Comparison of ENCODE assay signal across 24 mouse cellular contexts in genomic region chr1:74726114-74726513, GRCm38 (mm10). TPM values are rescaled to one million over a fixed set of nuclear protein-coding genes. Genes with fewer than 3 reads are reported as not detected.
A peak's percentile ranks its signal among the peaks of the same experiment; 100 is the strongest.
DNase-seq lines count a peak whose midpoint lies in the region; ATAC-seq and TF ChIP-seq lines count a peak whose summit lies in the region.
"Had no signal": no experiment of that assay in that cellular context is flagged by ENCODE, and none has a peak within 500 bp of the region (broad histone marks: within the 10 kb centered on the region; RNA-seq: fewer than 3 reads in every experiment).

No protein-coding gene starts in this region.

- TF ChIP-seq POLR2A in small intestine, adult 2 months (IDR thresholded peaks at IDR 0.05; ENCODE audit: low read depth, low read length) = no peak

- peaks cover 9% of the 10 kb centered on the region; the same call in 1 of the 2 replicates for H3K4me1 ChIP-seq in liver, postnatal 0 days (ENCODE audit: insufficient read depth)
- no peaks in the 10 kb centered on the region for H3K4me1 ChIP-seq in liver, embryonic 11.5 days (replicated peaks; ENCODE audit: control insufficient read depth, insufficient read depth, low read length)
- no peaks in the 10 kb centered on the region for H3K4me1 ChIP-seq in intestine, embryonic 15.5 days (replicated peaks)
- peaks cover 9% of the 10 kb centered on the region; the same call in 1 of the 2 replicates for H3K4me1 ChIP-seq in small intestine, adult 2 months (ENCODE audit: control insufficient read depth, insufficient read depth, insufficient read length, low read length)
- H3K4me1 ChIP-seq: embryonic facial prominence, embryonic 13.5 days; forebrain, embryonic 13.5 days; hindbrain, embryonic 12.5 days had no signal

- no peak overlapping the region for H3K4me2 ChIP-seq in liver, postnatal 0 days (ENCODE audit: low read depth, low read length)
- no peak overlapping the region for H3K4me2 ChIP-seq in liver, embryonic 11.5 days
- peak overlapping the region; percentile 22; the same call in 1 of the 2 replicates for H3K4me2 ChIP-seq in intestine, embryonic 15.5 days (replicated peaks)
- H3K4me2 ChIP-seq: embryonic facial prominence, embryonic 13.5 days; forebrain, embryonic 13.5 days; hindbrain, embryonic 12.5 days had no signal

- 0 out of 2 replicates have a peak overlapping the region, but pooled peaks have one; percentile 45 for H3K27ac ChIP-seq in liver, postnatal 0 days (ENCODE audit: low read depth)
- H3K27ac ChIP-seq in liver, embryonic 11.5 days (ENCODE audit: low read depth, low read length) = no peak overlapping the region
- peak overlapping the region; percentile 32; the same call in 1 of the 2 replicates for H3K27ac ChIP-seq in intestine, embryonic 15.5 days
- H3K27ac ChIP-seq in small intestine, adult 2 months (ENCODE audit: insufficient read depth, low read depth, low read length) = peak overlapping the region; percentile 93
- H3K27ac ChIP-seq: embryonic facial prominence, embryonic 13.5 days; forebrain, embryonic 13.5 days; heart, embryonic 10.5 days; hindbrain, embryonic 12.5 days had no signal

- 48% methylated on average over 5 of the region's 5 CpGs for WGBS in liver, postnatal 0 days (ENCODE audit: insufficient replicate concordance)
- 72% methylated on average over 5 of the region's 5 CpGs for WGBS in liver, embryonic 11.5 days
- 26% methylated on average over 5 of the region's 5 CpGs for WGBS in intestine, embryonic 15.5 days
- 25% methylated on average over 5 of the region's 5 CpGs for WGBS in small intestine, adult 2 months

- no peaks in the 10 kb centered on the region for H3K36me3 ChIP-seq in liver, postnatal 0 days (replicated peaks; ENCODE audit: insufficient read depth, low read length)
- H3K36me3 ChIP-seq in liver, embryonic 11.5 days (ENCODE audit: control insufficient read depth, insufficient read depth, low read length) = no peaks in the 10 kb centered on the region
- H3K36me3 ChIP-seq in intestine, embryonic 15.5 days = no peaks in the 10 kb centered on the region
- H3K36me3 ChIP-seq in small intestine, adult 2 months (ENCODE audit: control insufficient read depth, insufficient read depth, low read length) = no peaks in the 10 kb centered on the region
- H3K36me3 ChIP-seq: embryonic facial prominence, embryonic 13.5 days; heart, embryonic 10.5 days; hindbrain, embryonic 12.5 days had no signal

- H3K4me3 ChIP-seq in liver, postnatal 0 days (ENCODE audit: low read depth, low read length) = no peak overlapping the region
- H3K4me3 ChIP-seq in liver, embryonic 11.5 days (ENCODE audit: low read depth, low read length) = no peak overlapping the region
- H3K4me3 ChIP-seq in intestine, embryonic 15.5 days (replicated peaks) = no peak overlapping the region
- no peak overlapping the region for H3K4me3 ChIP-seq in small intestine, adult 2 months (ENCODE audit: low read depth, low read length)
- H3K4me3 ChIP-seq: embryonic facial prominence, embryonic 13.5 days; forebrain, embryonic 13.5 days; heart, embryonic 10.5 days; hindbrain, embryonic 12.5 days had no signal

- no peak for TF ChIP-seq CTCF in liver, postnatal 0 days (IDR thresholded peaks at IDR 0.05; ENCODE audit: low read depth)
- no peak for TF ChIP-seq CTCF in small intestine, adult 2 months (IDR thresholded peaks at IDR 0.05; ENCODE audit: extremely low read depth, insufficient read length, insufficient replicate concordance, low read depth, low read length)

- H3K9ac ChIP-seq in liver, postnatal 0 days (replicated peaks) = no peak overlapping the region
- no peak overlapping the region for H3K9ac ChIP-seq in liver, embryonic 11.5 days (ENCODE audit: low read depth, low read length)
- H3K9ac ChIP-seq in intestine, embryonic 15.5 days = no peak overlapping the region
- H3K9ac ChIP-seq: embryonic facial prominence, embryonic 13.5 days; forebrain, embryonic 13.5 days; hindbrain, embryonic 12.5 days had no signal

- no peaks in the 10 kb centered on the region for H3K9me3 ChIP-seq in liver, postnatal 0 days (ENCODE audit: low read length)
- H3K9me3 ChIP-seq in liver, embryonic 11.5 days (ENCODE audit: control insufficient read depth, low read length) = no peaks in the 10 kb centered on the region
- H3K9me3 ChIP-seq in intestine, embryonic 15.5 days = no peaks in the 10 kb centered on the region
- H3K9me3 ChIP-seq: embryonic facial prominence, embryonic 13.5 days; forebrain, embryonic 13.5 days; heart, embryonic 10.5 days; hindbrain, embryonic 12.5 days had no signal

- no peaks in the 10 kb centered on the region for H3K27me3 ChIP-seq in liver, postnatal 0 days (ENCODE audit: insufficient read depth, low read length)
- H3K27me3 ChIP-seq in liver, embryonic 11.5 days (replicated peaks; ENCODE audit: control insufficient read depth, insufficient read depth, low read length) = no peaks in the 10 kb centered on the region
- H3K27me3 ChIP-seq in intestine, embryonic 15.5 days (replicated peaks) = no peaks in the 10 kb centered on the region
- H3K27me3 ChIP-seq in small intestine, adult 2 months (ENCODE audit: control insufficient read depth, insufficient read depth, low read length) = no peaks in the 10 kb centered on the region
- H3K27me3 ChIP-seq: embryonic facial prominence, embryonic 13.5 days; forebrain, embryonic 13.5 days; hindbrain, embryonic 12.5 days had no signal

- peak; percentile 58 for DNase-seq in gastrocnemius, adult 18-20 months (ENCODE audit: low spot score)
- DNase-seq in gastrocnemius, postnatal 25 days = no peak
- DNase-seq in liver, postnatal 0 days = no peak
- no peak for DNase-seq in liver, embryonic 11.5 days (ENCODE audit: low spot score)
- DNase-seq in adrenal gland, adult 18-20 months (ENCODE audit: low spot score in 2 of 2) = no peak
- DNase-seq in right cerebral cortex, adult 2 months (ENCODE audit: low spot score in 2 of 2) = no peak
- DNase-seq: adrenal gland, adult 2 months; adrenal gland, postnatal 25 days; cerebellum, adult 18-20 months; cerebellum, adult 9-11 months; cerebellum, postnatal 36 days; gastrocnemius, postnatal 14 days; heart, adult 18-20 months; heart, postnatal 10 days; heart, postnatal 4 days had no signal

- TF ChIP-seq EP300 in liver, postnatal 0 days (IDR thresholded peaks at IDR 0.05; ENCODE audit: low read depth) = peak; percentile 41; the same call in 1 of the 2 replicates

- ATAC-seq in liver, postnatal 0 days = no peak; the same call in 1 of the 2 replicates
- no peak for ATAC-seq in liver, embryonic 11.5 days (replicated peaks; ENCODE audit: low FRiP score)
- ATAC-seq in intestine, embryonic 15.5 days = peak; percentile 61
- ATAC-seq: activated CD4-positive, CD25-positive, alpha-beta regulatory T cell, adult 4 months; forebrain, embryonic 13.5 days; hindbrain, embryonic 16.5 days; Patski had no signal

RNA-seq across cellular contexts. Expression of gene Cyp27a1, which starts 12.7 kb away (rescaled TPM):
- total RNA-seq in gastrocnemius, adult 18-20 months (2021) = 10 to 100 TPM; 55.7 to 57.8 TPM
- total RNA-seq in gastrocnemius, postnatal 25 days (2021) = 10 to 100 TPM; 32.4 to 36.4 TPM
- polyA plus RNA-seq in liver, postnatal 0 days (2015; fragmentation: Nextera tagmentation; extraction: Ambion mirVana) = 30.0 and 31.5 TPM in 2 replicates
- polyA plus RNA-seq in liver, embryonic 11.5 days (2014; fragmentation: Nextera tagmentation; extraction: Ambion mirVana) = 2.7 and 4.0 TPM in 2 replicates
- polyA plus RNA-seq in intestine, embryonic 15.5 days (2015; fragmentation: Nextera tagmentation; extraction: Ambion mirVana) = 6.0 and 6.3 TPM in 2 replicates
- polyA plus RNA-seq in small intestine, adult 2 months (2012; rRNA removed) = 5.6 and 36.2 TPM in 2 replicates
- 10 to 100 TPM; 12.0 to 25.3 TPM for total RNA-seq in adrenal gland, adult 18-20 months (2021)
- polyA plus RNA-seq: Patski had no signal

RNA-seq across cellular contexts. Expression of gene Prkag3, which starts 22.9 kb away (rescaled TPM):
- total RNA-seq in gastrocnemius, adult 18-20 months (2021) = 100 to 1,000 TPM in 1 of 2 experiments, 10 to 100 TPM in 1; 75.0 to 102 TPM
- 10 to 100 TPM; 54.4 to 93.4 TPM for total RNA-seq in gastrocnemius, postnatal 25 days (2021)
- polyA plus RNA-seq in liver, postnatal 0 days (2015; fragmentation: Nextera tagmentation; extraction: Ambion mirVana) = 0.04 and 0.11 TPM in 2 replicates
- polyA plus RNA-seq in liver, embryonic 11.5 days (2014; fragmentation: Nextera tagmentation; extraction: Ambion mirVana) = not detected in 2 replicates
- 0.16 and 0.19 TPM in 2 replicates for polyA plus RNA-seq in intestine, embryonic 15.5 days (2015; fragmentation: Nextera tagmentation; extraction: Ambion mirVana)
- polyA plus RNA-seq in small intestine, adult 2 months (2012; rRNA removed) = 1.5 TPM in 1 of 2 replicates, not detected in the other
- under 1 TPM; 0.17 to 0.26 TPM for total RNA-seq in adrenal gland, adult 18-20 months (2021)
- total RNA-seq: adrenal gland, postnatal 25 days had no signal
- polyA plus RNA-seq: activated CD4-positive, CD25-positive, alpha-beta regulatory T cell, adult 4 months; forebrain, embryonic 13.5 days; Patski had no signal

RNA-seq across cellular contexts. Expression of gene Wnt6, which starts 45.6 kb away (rescaled TPM):
- under 1 TPM; 0.45 to 0.50 TPM for total RNA-seq in gastrocnemius, adult 18-20 months (2021)
- under 1 TPM; 0.46 TPM for total RNA-seq in gastrocnemius, postnatal 25 days (2021)
- polyA plus RNA-seq in liver, postnatal 0 days (2015; fragmentation: Nextera tagmentation; extraction: Ambion mirVana) = 0.07 and 0.12 TPM in 2 replicates
- polyA plus RNA-seq in liver, embryonic 11.5 days (2014; fragmentation: Nextera tagmentation; extraction: Ambion mirVana) = 1.5 and 2.4 TPM in 2 replicates
- 0.18 and 0.58 TPM in 2 replicates for polyA plus RNA-seq in intestine, embryonic 15.5 days (2015; fragmentation: Nextera tagmentation; extraction: Ambion mirVana)
- 2.0 and 6.0 TPM in 2 replicates for polyA plus RNA-seq in small intestine, adult 2 months (2012; rRNA removed)
- total RNA-seq in adrenal gland, adult 18-20 months (2021) = 1 to 10 TPM; 2.8 to 2.9 TPM
- polyA plus RNA-seq: activated CD4-positive, CD25-positive, alpha-beta regulatory T cell, adult 4 months; Patski had no signal
